Mouse (Mus musculus) heart, embryonic 15.5 days (tissue): ENCODE measurements around the gene Ubald2. TPM values are rescaled to one million over a fixed set of nuclear protein-coding genes. Genes with fewer than 3 reads are reported as not detected.
"Not testable (repeated sequence)": the region's sequence is repeated elsewhere in the genome, so short reads cannot be mapped to it uniquely, and the experiment has no call there.

Experiments used
- ATAC-seq: fragments of 200-750 bp; cut with Nextera tagmentation; replicated peaks from 2 replicates; pipeline ENCODE4 v1.8.0; 2017; ENCODE audit warnings: low read depth, moderate TSS enrichment; ENCODE audit not compliant: insufficient number of reproducible peaks, insufficient read depth, low FRiP score
- H3K27ac ChIP-seq: fragments of 300-500 bp; sonication (generic); 2 replicates; pipeline ENCODE4 v1.5.1; 2015; ENCODE audit warnings: mild to moderate bottlenecking, inconsistent platforms
- H3K27me3 ChIP-seq: fragments of 300-500 bp; sonication (generic); 2 replicates; pipeline ENCODE4 v1.6.1; 2015; ENCODE audit warnings: inconsistent platforms
- H3K36me3 ChIP-seq: fragments of 300-500 bp; sonication (generic); 2 replicates; pipeline ENCODE4 v1.6.1; 2015; ENCODE audit warnings: mild to moderate bottlenecking, inconsistent platforms
- H3K4me1 ChIP-seq: fragments of 300-500 bp; sonication (generic); replicated peaks from 2 replicates; pipeline ENCODE4 v1.6.1; 2015; ENCODE audit warnings: inconsistent platforms
- H3K4me2 ChIP-seq: fragments of 300-500 bp; sonication (generic); 2 replicates; pipeline ENCODE4 v1.6.1; 2015; ENCODE audit warnings: inconsistent platforms, mild to moderate bottlenecking, moderate library complexity
- H3K4me3 ChIP-seq: fragments of 300-500 bp; sonication (generic); 2 replicates; pipeline ENCODE4 v1.5.1; 2015; ENCODE audit warnings: mild to moderate bottlenecking, inconsistent platforms
- H3K9ac ChIP-seq: fragments of 300-500 bp; sonication (generic); 2 replicates; pipeline ENCODE4 v1.6.1; 2015; ENCODE audit warnings: mild to moderate bottlenecking, inconsistent platforms
- H3K9me3 ChIP-seq: fragments of 300-500 bp; sonication (generic); replicated peaks from 2 replicates; pipeline ENCODE4 v1.6.1; 2016; ENCODE audit warnings: inconsistent platforms
- WGBS: fragments of 180-500 bp; shearing (Covaris S2); methylation state at CpG from one replicate; pipeline ENCODE4 v1.1.7; 2015; ENCODE audit warnings: mixed read lengths; 5-methylcytosine and 5-hydroxymethylcytosine counted together
- polyA plus RNA-seq: library from polyadenylated mRNA; unstranded; fragments of >200 nt; fragmentation: Nextera tagmentation; extraction: Ambion mirVana; gene quantifications from 2 replicates; pipeline ENCODE4 v1.2.1, GENCODE M21; 2015

Gene Ubald2
- polyA plus RNA-seq, 1 experiment from 2014 or later = 29.3 TPM

DNA sequence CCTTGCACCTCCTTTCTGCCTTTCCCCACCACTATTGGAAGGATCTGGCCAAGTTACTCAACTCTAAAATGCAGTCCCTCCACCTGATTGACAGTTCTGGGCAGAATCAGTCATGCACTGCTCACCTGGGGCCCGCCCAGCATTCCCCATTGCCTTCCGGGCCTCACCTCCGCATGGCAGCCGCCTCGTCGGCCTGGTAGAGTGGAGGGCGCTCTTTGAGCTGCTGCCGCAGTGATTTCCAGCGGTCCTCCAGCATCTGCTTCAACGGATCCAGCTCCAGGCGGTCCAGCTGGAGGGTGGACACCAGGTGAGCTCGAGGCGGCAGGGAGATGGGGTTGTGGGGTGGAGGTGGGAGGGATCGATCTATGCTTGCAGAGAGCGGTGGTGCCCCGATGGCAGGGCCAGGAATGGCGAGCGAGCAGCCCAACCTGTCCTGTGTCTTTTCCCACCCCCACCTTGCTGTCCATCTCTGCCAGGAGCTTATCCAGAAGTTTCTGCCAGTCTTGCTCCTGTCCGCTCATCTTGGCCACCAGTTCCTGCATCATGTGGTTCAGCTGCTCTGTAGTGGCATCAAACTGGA lies 12.5 kb downstream of the Ubald2 start:
- Histone ChIP-seq H3K36me3 (no peaks in the 10 kb centered on the region), H3K27me3 (peaks cover 25% of the 10 kb centered on the region), H3K4me3 (no peak overlapping the region), H3K9ac (no peak overlapping the region), H3K4me1 (peaks cover 4% of the 10 kb centered on the region), H3K4me2 (no peak overlapping the region), H3K9me3 (no peaks in the 10 kb centered on the region), H3K27ac (no peak overlapping the region)
- ATAC-seq = no peak
- WGBS = 9% methylated on average over 19 of the region's 19 CpGs

DNA sequence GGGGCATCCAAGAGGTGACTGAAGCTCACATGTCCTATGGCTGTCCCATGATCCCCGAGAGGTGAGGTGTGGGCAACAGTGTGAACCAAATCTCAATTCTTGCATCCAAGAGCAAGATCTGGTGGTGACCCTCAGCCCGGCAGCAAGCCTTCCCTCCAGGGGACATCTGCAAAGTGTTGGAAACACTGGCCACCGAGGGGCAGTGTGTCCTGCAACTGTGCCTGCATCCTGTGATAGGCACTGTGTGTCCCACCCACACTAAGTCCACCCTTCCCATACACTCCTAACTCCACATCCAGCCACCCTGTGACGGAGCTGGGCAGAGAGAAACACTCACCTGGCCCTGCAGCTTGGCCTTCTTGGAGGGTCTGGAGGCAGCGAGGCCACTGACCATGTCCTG lies 13.9 kb downstream of the Ubald2 start:
- H3K9me3 ChIP-seq = no peaks in the 10 kb centered on the region
- H3K36me3 ChIP-seq = no peaks in the 10 kb centered on the region
- H3K4me2 ChIP-seq = no peak overlapping the region
- peaks cover 4% of the 10 kb centered on the region for H3K4me1 ChIP-seq
- no peak overlapping the region for H3K9ac ChIP-seq
- H3K27ac ChIP-seq = no peak overlapping the region
- WGBS = 64% methylated on average over 5 of the region's 5 CpGs
- peaks cover 25% of the 10 kb centered on the region for H3K27me3 ChIP-seq
- no peak overlapping the region for H3K4me3 ChIP-seq
- no peak for ATAC-seq

DNA sequence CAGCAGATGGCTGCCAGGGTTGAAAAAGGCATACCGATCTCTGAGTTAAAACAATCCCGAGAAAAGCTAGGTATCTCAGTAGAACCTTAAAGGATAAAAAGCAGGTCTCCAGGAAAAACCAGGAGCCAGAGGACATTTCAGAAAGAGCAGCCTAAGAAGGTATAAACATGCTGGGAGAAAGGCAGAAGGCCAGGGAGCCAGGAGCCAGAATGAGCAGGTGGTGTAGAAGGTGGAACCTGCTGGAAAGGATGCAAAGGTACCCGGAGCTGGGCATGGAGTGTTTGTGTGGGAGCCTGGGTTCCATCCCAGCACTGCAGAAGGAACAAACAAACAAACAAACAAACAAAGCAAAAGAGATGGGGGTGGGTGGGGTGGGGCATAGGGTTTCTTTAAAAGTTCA lies 15.4 kb downstream of the Ubald2 start:
- peaks cover 4% of the 10 kb centered on the region for H3K4me1 ChIP-seq
- H3K4me2 ChIP-seq = no peak overlapping the region
- no peak overlapping the region for H3K9ac ChIP-seq
- WGBS = 90% methylated on average over 3 of the region's 3 CpGs
- H3K9me3 ChIP-seq = no peaks in the 10 kb centered on the region
- ATAC-seq = no peak
- H3K36me3 ChIP-seq = no peaks in the 10 kb centered on the region
- no peak overlapping the region for H3K27ac ChIP-seq
- H3K4me3 ChIP-seq = no peak overlapping the region
- peaks cover 32% of the 10 kb centered on the region for H3K27me3 ChIP-seq

DNA sequence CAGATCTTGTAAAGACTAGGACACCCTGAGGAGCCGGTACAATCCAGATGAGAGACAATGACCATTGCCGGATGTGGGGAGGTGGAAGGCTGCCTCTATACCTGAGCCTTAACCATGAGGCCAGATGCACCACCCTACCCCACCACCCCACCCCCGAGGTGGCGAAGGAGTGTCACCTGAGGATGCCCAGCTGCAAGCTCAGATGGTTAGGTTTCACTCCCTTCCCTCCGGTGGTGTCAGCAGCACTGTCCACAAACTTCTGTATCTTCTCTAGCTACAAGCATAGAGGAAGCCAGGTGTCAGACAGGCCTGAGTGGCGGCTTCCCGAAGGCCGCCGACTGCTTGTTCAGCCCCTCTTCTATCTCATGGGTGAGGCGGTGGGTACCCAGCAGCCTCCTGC lies 20.0 kb downstream of the Ubald2 start:
- ATAC-seq = no peak
- Histone ChIP-seq H3K9me3 (no peaks in the 10 kb centered on the region), H3K4me3 (no peak overlapping the region), H3K4me2 (no peak overlapping the region), H3K9ac (no peak overlapping the region), H3K27ac (no peak overlapping the region), H3K4me1 (no peaks in the 10 kb centered on the region), H3K27me3 (peaks cover 16% of the 10 kb centered on the region), H3K36me3 (no peaks in the 10 kb centered on the region)
- 80% methylated on average over 10 of the region's 10 CpGs for WGBS

DNA sequence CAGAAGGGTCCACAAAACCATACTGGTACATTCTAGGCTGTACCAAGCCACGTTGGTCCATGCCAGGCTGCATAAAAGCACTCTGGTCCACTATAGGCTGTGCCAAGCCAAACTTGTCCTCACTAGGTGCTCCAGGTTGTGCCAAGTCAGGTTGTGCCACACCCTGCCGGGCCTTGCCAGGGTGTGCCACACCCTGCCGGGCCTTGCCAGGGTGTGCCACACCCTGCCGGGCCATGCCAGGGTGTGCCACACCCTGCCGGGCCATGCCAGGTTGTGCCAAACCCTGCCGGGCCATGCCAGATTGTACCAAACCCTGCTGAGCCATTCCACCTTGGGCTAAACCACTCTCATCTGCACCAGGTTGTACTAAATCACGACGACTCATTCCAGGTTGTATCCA lies 22.3 kb downstream of the Ubald2 start:
- Histone ChIP-seq H3K4me3 (no peak overlapping the region), H3K27ac (no peak overlapping the region), H3K27me3 (peaks cover 16% of the 10 kb centered on the region), H3K4me2 (no peak overlapping the region), H3K4me1 (no peaks in the 10 kb centered on the region), H3K9me3 (no peaks in the 10 kb centered on the region), H3K9ac (no peak overlapping the region), H3K36me3 (no peaks in the 10 kb centered on the region)
- no peak for ATAC-seq
- 84% methylated on average over 8 of the region's 8 CpGs for WGBS

GRCm38 (mm10) chr11:116459786-116460185 lies 25.9 kb downstream of the Ubald2 start:
- Histone ChIP-seq H3K9me3 (no peaks in the 10 kb centered on the region), H3K27me3 (peaks cover 5% of the 10 kb centered on the region), H3K4me3 (no peak overlapping the region), H3K4me2 (no peak overlapping the region), H3K9ac (no peak overlapping the region), H3K4me1 (peaks cover 3% of the 10 kb centered on the region), H3K36me3 (no peaks in the 10 kb centered on the region), H3K27ac (no peak overlapping the region)
- no peak for ATAC-seq
- 57% methylated on average over 4 of the region's 4 CpGs for WGBS

DNA sequence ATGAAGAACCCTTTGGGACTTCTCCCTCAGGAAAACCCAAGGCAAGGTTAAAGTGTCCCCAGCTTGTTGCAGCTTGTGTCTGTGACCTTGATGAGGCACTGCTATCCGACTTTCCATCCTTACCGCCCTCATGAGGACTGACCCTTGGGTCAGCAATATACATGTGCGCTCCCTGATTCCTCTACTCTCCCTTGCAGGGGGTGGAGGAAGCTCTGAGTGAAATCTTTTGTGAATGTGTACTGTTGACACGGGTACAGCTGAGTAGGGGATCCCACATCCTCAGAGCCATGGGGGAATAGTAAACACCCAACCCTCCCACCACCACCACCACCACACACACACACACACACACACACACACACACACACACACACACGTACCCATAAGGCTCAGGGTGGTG lies 29.4 kb downstream of the Ubald2 start:
- H3K4me1 ChIP-seq = peaks cover 3% of the 10 kb centered on the region
- no peak overlapping the region for H3K4me3 ChIP-seq
- H3K9ac ChIP-seq = no peak overlapping the region
- H3K36me3 ChIP-seq = no peaks in the 10 kb centered on the region
- 57% methylated on average over 5 of the region's 5 CpGs for WGBS
- no peaks in the 10 kb centered on the region for H3K9me3 ChIP-seq
- ATAC-seq = no peak
- no peak overlapping the region for H3K4me2 ChIP-seq
- no peak overlapping the region for H3K27ac ChIP-seq
- peaks cover 8% of the 10 kb centered on the region; the same call in 1 of the 2 replicates for H3K27me3 ChIP-seq

- Histone ChIP-seq H3K9ac (no peak overlapping the region), H3K36me3 (no peaks in the 10 kb centered on the region), H3K4me2 (no peak overlapping the region), H3K9me3 (no peaks in the 10 kb centered on the region), H3K4me3 (no peak overlapping the region), H3K4me1 (peaks cover 3% of the 10 kb centered on the region), H3K27me3 (peaks cover 8% of the 10 kb centered on the region; the same call in 1 of the 2 replicates), H3K27ac (no peak overlapping the region)
- WGBS = 2% methylated on average over 2 of the region's 2 CpGs
- 0 out of 2 replicates have a peak, but pooled peaks have one; percentile 50 for ATAC-seq
Observed at GRCm38 (mm10) chr11:116463833-116464232, 29.9 kb downstream of the Ubald2 start.

DNA sequence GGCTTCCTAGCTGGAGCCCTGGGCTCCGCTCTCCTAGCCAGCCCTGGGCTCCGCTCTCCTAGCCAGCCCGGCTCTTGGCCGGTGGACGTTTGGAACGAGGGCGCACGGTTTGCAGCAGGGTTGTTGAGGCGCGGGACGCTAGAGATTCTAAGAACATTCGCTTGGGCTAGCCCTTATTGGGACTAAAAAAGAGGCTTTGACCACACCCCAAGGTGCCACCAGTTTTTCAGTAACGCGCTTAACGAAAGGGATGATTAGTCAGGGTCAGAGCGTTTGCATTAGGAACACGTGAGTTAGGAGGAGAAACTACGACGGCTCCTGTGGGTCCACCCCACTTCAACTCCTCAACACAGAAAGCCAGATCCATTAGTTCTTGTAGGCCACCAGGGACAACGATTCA lies 32.2 kb downstream of the Ubald2 start, which contains the start of gene Qrich2:
Gene Qrich2 (minus strand): TSS at position 101 of the 400 bp plus-strand sequence.
- no peak within 1 kb of the TSS for H3K4me3 ChIP-seq
- no peak for ATAC-seq
- peaks cover 16% of the 10 kb centered on the region for H3K36me3 ChIP-seq
- no peak within 1 kb of the TSS for H3K4me2 ChIP-seq
- H3K9ac ChIP-seq = no peak within 1 kb of the TSS
- 52% methylated on average over 20 of the region's 20 CpGs for WGBS
- H3K9me3 ChIP-seq = no peaks in the 10 kb centered on the region
- no peak within 1 kb of the TSS for H3K27ac ChIP-seq
- peaks cover 11% of the 10 kb centered on the region for H3K4me1 ChIP-seq
- peaks cover 8% of the 10 kb centered on the region; the same call in 1 of the 2 replicates for H3K27me3 ChIP-seq

DNA sequence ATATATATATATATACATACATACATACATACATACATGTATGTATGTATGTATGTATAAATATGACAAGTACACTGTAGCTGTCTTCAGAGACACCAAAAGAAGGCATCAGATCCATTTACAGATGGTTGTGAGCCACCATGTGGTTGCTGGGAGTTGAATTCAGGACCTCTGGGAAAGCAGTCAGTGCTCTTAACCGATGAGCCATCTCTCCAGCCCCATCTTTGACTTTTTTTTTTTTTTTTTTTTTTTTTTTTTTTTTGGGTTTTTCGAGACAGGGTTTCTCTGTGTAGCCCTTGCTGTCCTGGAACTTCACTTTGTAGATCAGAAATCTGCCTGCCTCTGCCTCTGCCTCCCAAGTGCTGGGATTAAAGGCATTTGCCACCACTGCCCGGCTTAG lies 34.4 kb downstream of the Ubald2 start:
- H3K27ac ChIP-seq, ATAC-seq, H3K27me3 ChIP-seq, H3K4me2 ChIP-seq, H3K4me3 ChIP-seq, H3K9me3 ChIP-seq, H3K9ac ChIP-seq: not testable (repeated sequence)
- WGBS = 74% methylated on average over 3 of the region's 3 CpGs
- peaks cover 35% of the 10 kb centered on the region for H3K36me3 ChIP-seq
- peaks cover 17% of the 10 kb centered on the region for H3K4me1 ChIP-seq

GRCm38 (mm10) chr11:116470249-116470648 lies 36.4 kb downstream of the Ubald2 start:
- Histone ChIP-seq H3K9ac (0 out of 2 replicates have a peak overlapping the region, but pooled peaks have one; percentile 2), H3K4me1 (peaks cover 14% of the 10 kb centered on the region), H3K4me3 (no peak overlapping the region), H3K27ac (peak overlapping the region; percentile 64), H3K36me3 (peaks cover 51% of the 10 kb centered on the region), H3K9me3 (no peaks in the 10 kb centered on the region), H3K27me3 (peaks cover 4% of the 10 kb centered on the region; the same call in 1 of the 2 replicates), H3K4me2 (no peak overlapping the region)
- ATAC-seq = no peak
- 88% methylated on average over 3 of the region's 3 CpGs for WGBS

DNA sequence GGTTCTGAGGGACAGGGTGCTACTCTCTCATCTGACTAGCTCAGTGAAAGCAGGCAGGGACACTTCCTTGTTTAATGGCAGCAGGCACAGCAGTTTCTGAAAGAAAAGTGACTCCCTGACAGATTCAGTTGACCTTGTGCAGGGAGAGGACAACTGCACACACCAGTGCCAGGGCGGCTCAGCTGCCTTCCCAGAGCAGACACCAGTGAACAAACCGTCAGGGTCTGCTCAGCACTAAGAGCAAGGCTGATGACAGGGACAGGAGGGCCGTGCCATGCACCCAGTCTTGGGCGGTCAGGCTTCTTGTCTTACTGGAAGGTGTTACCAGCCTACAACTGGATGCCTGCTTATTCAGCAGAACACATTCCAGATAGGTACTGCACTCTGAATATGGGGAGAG lies 37.0 kb downstream of the Ubald2 start:
- H3K9ac ChIP-seq = peak overlapping the region; percentile 2; the same call in 1 of the 2 replicates

More for the DNA sequence above, 37.0 kb downstream of the Ubald2 start:
- 49% methylated on average over 4 of the region's 4 CpGs for WGBS
- Histone ChIP-seq H3K36me3 (peaks cover 58% of the 10 kb centered on the region), H3K9me3 (no peaks in the 10 kb centered on the region), H3K4me1 (peaks cover 14% of the 10 kb centered on the region), H3K27me3 (0 out of 2 replicates have a peak, but pooled peaks cover under 1% of the 10 kb centered on the region), H3K27ac (peak overlapping the region; percentile 64), H3K4me2 (no peak overlapping the region), H3K4me3 (no peak overlapping the region)
- peak; percentile 45; the same call in 1 of the 2 replicates for ATAC-seq
